Mouse (Mus musculus) spleen, postnatal 0 days (tissue): ENCODE results near the gene Anxa6. TPM values are rescaled to one million over a fixed set of nuclear protein-coding genes. Genes with fewer than 3 reads are reported as not detected.

Experiments
- polyA plus RNA-seq: library from polyadenylated mRNA; unstranded; fragments of >200 nt; fragmentation: Nextera tagmentation; extraction: Ambion mirVana; gene quantifications from 2 replicates; pipeline ENCODE4 v1.2.1, GENCODE M21; 2015

Anxa6 gene
- polyA plus RNA-seq = 58.1 and 77.4 TPM in 2 replicates

GRCm38 (mm10) chr11:55033040-55033660, at the start of gene Anxa6:
Gene Anxa6, minus strand, starts transcription at chr11:55033445.

DNA sequence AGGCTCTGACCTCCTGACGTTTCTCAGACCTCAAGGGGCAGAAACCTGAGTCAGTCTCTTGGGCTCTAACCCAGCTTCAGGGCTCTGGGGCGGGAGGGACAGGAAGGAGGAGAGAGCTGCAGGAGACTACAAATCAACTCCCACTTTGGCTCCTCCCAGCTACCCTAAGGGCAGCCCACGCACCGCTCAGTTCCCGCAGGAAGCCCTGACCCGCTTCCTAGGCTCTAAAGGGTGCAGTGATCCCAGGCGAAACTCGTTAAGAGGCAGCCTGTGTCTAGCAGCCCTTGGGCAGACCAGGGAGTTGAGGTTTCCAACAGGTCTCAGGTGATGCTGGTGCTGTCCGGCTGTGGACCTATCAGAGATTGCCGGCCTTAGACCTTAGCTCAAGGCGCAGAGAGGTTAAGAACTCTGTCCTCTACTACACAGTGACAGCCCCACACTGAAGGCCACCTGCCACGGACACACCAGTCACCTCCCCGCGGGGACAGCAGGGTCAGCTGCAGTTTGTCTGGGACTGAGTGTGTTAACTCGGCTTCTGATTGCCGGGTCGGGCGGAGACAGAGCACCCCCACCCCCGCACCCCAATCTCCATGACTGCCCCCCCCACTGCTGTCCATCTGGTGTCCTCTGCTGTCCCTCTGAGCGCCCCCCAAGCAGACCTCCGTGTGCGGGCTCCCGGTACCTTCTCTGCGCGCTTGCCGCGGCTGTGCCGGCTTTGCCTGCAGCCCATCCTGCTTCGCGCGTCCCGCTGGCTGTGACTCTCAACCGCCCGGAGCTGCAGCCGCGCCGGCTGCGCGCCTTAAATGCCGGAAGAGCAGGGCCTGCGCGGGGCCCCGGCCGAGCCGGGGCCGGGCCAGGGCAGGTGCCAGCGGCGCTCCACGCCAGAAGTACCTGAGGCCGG, 44.3 kb upstream of the Anxa6 start, which contains the start of gene Ccdc69:
Gene Ccdc69, minus strand, starts transcription at position 801 of the 901 bp plus-strand sequence.

DNA sequence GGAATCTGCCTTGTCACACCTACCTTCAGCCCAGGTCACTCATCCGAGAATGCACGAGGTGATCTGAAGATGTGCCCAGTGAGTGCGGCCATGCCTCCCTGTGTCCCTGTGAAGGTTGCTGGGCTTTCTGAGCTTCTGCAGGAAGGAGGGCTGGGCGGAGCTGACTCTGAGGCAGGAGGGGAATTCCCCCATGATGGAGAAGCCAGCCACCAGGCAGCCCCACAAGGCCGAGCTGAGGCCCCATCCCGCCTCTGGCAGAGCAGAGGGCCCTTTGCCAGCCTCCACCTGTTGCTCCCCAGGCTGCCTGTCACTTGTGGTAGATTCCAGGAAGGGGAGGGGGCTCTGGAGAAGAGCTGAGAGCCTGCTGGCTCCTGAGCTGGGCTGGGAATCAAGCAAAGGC, 70.4 kb downstream of the Anxa6 start, which contains the start of gene Tnip1:
Gene Tnip1, minus strand, starts transcription at position 108 of the 400 bp plus-strand sequence.

Other genes with a start within 250 kb of the Anxa6 start
- 27.2 and 35.1 TPM in 2 replicates for gene Cdc42se2, start 245.8 kb downstream of the Anxa6 start, polyA plus RNA-seq
- 3.5 and 3.6 TPM in 2 replicates for gene Lyrm7, start 172.5 kb downstream of the Anxa6 start, polyA plus RNA-seq
- gene Hint1, start 167.1 kb downstream of the Anxa6 start, polyA plus RNA-seq = 619 and 686 TPM in 2 replicates
- gene Gpx3, start 131.0 kb downstream of the Anxa6 start, polyA plus RNA-seq = 83.8 and 99.2 TPM in 2 replicates
- 10.4 and 13.2 TPM in 2 replicates for gene Tnip1, start 70.5 kb downstream of the Anxa6 start, polyA plus RNA-seq
- gene Ccdc69, start 44.7 kb upstream of the Anxa6 start, polyA plus RNA-seq = 3.0 and 4.3 TPM in 2 replicates
- gene Gm2a, start 64.7 kb upstream of the Anxa6 start, polyA plus RNA-seq = 29.0 and 40.6 TPM in 2 replicates
- gene Slc36a3, start 118.3 kb upstream of the Anxa6 start, polyA plus RNA-seq = 0.16 and 0.30 TPM in 2 replicates
- 0.20 TPM in 1 of 2 replicates, not detected in the other for gene Slc36a2, start 151.6 kb upstream of the Anxa6 start, polyA plus RNA-seq
- gene Slc36a1, start 170.9 kb upstream of the Anxa6 start, polyA plus RNA-seq = 1.3 and 1.9 TPM in 2 replicates